Mouse (Mus musculus) right cerebral cortex, postnatal 4 days (tissue): ENCODE measurements around the gene Tenm2.

Experiments used
- DNase-seq: peaks from one replicate; pipeline ENCODE4 v3.0.0-alpha.2; 2022

The Tenm2 gene

DNA sequence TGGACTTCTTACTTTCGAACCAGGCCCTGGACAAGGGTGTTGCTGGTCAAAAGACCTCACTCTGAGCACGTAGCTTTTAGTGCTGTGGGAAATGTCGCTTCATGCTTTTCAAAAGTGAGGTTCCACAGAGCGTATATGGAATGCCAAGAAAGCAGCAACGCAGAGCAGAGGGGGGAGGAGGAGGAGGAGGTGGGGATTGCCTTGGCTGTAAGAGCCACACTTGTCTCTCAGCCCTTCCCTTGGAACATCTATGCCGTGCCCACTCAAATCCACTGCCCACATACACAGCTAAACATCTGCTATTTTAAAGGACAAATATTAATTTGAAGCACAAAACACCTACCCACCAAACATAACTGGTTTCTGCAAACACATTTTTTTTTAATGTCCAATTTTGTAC, 544.9 kb downstream of the Tenm2 start:
- no peak for DNase-seq

DNA sequence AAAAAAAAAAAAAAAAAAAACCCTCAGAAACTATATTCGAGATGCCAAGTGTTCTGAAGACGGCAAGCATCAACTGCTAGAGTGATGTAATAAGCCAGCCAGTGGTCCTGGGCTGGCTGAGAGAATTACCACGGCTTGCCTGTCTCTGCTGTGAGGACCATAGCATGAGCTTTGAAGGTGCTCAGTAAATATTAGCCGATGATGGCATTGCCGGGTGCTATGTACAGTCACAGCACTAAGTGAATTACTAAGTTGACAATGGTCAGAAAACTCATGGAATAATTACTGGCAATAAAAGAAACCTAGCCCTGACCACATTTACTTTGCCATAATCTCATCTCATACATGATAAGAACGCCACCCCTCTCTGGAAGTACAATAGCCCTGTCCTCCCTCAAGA, 549.5 kb downstream of the Tenm2 start:
- no peak for DNase-seq

DNA sequence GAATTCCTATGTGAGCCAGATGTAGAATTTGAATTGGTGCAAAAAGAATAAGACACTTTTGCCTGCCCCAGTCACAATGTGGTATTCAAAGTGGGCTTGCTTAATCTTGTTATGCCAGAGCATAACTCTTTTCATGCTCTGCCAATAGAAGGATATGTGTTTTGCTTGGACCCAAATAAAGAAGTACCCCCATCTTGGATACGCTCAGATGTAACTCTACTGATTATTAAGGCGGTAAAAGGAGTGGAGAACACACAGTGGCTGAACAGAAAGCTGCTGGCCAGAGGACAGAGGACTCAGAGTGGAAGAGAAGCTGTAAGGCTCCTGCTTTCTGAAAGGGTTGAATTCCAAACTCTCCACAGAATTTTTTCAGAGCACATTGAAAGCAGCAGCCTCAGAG, 556.4 kb downstream of the Tenm2 start:
- DNase-seq = no peak

DNA sequence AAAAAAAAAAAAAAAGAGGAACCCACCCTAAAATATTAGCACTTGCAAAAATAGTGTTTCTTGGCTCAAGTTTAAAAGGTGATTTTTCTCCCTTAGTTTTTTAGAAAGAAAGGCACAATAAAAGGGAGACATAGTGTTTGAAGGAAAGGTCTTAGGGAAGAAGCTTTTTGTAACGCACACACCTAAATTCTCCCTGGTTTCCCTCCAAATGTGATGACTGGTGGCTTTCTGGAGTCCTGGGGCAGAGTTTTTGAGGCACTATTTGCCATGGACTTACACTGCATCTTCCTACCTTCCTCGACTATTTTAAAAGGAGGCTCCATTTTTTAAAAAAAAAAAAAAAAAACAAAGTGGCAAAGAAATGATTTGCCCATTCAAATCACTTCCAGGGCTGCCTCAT, 557.2 kb downstream of the Tenm2 start:
- DNase-seq = no peak

DNA sequence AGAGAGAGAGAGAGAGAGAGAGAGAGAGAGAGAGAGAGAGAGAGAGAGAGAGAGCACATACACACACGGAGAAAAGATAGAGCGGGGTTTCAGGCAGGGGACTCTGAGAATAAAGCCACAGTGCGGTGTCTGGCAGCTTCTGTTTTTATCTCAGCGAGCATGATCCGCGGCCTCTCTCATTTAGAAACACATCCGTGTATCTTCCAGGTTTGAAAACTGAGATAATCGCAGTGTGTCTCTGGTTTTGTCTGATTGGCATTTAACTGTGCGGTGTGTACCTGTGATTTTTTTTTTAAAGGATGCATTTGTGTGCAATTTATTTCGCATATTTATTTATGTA, 557.7 kb downstream of the Tenm2 start:
- no peak for DNase-seq

DNA sequence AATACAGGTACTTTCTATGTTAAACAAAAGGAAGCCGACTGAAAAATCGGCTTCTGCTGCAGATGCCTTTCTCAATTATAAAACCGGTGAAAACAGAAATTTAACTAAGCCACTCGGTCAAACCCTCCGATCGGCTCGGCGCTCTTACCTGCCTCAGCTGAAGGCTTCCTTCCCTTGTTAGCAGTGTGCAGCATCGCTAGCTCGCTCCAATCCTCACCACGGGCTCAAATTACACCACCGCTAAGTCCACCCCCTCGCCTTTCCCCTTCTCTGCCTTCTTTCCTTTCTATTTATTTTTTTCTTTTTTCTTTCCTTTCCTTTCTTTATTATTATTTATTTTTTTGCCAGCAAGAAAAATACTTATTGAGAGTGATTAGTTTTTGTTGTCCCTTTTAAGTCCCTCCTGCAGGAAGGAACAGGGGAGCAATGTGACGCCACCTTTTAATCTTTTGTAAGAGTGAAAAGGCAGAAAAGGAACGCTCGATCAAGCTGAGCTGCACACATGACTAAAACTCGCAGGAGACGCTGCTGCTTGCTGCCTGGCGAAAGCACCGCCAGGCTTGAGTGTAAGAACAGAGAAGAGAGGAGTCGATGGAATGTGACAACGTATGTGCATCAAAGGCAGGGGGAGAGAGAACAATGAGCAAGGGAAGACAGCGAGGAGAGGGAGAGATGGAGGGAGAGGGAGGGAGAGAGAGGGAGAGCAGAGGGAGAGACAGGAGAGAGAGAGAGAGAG, 558.3 kb downstream of the Tenm2 start:
- DNase-seq = peak; percentile 47

DNA sequence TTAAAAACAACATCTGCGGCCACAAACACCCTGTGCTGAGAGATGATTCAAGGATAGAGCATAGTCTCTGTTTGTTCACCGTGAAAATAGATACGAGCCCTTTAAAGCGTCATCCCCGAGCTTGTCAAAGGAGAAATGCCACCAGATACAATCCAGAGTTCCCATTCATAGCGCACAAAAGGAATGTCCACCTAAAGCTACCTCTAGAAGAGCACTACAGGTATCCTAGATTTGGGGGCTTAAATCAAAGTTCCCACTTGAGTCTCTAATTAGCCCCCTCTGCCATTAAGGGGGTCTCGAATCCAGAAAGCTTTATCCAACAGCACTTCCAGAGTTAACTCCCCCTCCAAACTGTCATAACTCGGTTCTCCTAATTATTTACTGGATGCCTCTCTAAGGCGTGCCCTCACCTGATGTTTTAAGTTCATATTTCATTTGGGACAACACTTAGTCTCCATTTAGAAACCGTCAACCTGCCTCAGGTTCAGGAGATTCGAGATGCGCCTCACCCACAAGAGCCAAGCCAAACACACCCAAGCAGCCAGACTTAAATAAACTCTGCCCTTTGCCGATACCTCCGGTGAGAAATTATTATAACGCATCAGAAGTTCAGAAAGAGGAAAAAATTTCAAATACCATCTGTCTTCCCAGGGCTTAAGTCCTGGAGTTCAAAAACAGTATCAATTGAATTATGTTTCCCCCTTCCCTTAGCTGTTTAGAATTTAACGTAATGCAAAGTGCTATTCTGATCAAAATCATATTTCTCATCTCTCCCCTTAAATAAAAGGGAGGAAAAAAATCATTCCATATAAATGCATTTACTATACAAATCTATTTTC, 559.1 kb downstream of the Tenm2 start:
- DNase-seq = no peak

DNA sequence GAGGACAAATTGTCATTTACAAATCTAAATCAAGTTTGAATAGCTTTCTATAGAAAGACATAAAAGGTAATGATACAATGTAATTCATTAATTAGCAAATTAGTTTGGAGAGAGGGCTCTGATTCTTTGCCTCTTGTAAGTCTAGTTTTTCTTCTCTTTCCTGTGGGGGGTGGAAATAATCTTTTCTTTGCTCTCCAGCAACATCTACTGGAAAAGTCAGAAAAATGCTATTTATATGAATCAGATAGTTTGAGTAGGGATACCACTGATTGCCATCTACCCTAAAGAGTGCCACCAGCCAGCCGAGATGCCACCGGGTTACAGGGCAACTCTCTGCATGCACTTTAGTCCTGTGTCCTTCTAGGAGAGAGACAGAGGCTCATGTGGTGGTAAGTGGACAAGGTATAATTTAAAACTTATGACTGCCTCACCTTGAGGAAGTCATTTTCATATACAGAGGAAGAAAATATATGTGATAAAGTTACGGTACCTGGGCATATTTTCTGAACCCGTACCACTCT, 560.8 kb downstream of the Tenm2 start:
- DNase-seq = no peak

DNA sequence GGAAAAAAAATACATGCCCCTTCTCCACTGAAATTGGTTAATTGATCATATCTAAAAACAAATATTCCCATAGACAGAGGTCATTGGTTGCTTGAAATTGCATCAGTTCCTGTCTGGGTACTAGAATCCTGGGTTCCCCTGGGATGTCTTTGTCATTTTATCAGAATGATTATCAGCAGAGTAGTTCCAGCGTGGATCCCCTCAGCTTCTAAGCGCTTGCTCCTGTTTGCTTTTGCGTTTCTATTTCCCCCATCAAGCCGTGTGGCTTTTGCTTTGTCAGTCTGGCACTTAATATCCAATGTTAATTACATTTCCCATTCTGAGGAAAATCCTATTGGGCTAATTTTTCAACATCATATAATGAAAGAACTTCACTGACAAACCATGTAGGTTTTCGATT, 561.6 kb downstream of the Tenm2 start:
- no peak for DNase-seq

DNA sequence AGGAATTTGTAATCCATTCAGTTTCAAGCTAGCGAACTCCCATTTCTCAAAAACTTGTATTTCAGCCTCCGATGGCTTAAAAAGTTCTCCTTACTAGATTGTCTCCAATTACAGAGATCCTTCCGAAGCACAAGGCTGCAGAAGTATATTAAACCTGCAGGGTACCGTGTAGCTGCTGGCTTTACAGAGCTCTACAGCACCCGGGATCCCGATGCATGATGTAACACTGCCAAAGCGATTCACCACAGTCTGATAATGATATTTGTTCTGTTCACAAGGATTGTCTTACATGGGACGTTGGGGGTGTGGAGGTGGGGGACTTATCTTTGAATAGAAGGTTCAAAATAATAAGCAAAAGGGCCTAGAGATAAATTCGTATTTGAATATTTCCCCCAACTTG, 564.6 kb downstream of the Tenm2 start:
- DNase-seq = no peak

DNA sequence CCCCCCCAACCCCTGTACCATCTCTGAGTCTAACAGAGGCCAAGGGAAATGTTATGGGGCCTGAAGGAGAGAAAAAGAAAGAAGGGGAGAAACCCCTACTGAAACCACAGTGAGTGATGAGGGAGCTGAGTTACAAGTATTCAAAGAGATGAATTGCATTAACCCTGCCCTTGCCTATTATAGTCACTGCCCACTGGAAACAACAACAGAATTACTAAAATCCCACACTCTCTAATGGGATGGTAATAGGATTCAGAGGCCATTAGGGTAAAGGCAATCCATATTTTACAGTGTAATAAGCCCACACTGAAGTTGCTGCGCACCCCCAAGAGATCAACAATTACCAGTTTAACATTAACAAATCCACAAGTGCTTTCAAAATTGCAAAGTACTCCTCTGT, 571.7 kb downstream of the Tenm2 start:
- DNase-seq = no peak

DNA sequence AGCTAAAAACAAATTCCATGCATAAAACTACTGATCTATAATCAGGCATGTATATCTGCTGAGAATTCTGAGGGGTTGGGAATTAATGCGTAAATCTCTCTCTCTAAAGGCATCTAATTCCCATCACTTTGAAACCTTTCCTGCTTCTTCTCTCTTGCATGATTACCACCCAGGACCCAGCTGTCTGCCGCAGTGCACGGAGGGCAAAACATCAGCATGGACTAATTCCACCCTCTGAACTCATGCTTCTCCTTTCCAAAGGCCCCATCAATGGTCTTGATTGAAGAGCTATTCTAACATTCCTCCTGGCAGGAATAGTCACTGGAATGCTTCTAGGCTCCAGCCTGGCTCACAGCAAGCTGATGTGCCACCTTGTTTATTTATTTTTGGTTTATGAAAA, 572.2 kb downstream of the Tenm2 start:
- no peak for DNase-seq

DNA sequence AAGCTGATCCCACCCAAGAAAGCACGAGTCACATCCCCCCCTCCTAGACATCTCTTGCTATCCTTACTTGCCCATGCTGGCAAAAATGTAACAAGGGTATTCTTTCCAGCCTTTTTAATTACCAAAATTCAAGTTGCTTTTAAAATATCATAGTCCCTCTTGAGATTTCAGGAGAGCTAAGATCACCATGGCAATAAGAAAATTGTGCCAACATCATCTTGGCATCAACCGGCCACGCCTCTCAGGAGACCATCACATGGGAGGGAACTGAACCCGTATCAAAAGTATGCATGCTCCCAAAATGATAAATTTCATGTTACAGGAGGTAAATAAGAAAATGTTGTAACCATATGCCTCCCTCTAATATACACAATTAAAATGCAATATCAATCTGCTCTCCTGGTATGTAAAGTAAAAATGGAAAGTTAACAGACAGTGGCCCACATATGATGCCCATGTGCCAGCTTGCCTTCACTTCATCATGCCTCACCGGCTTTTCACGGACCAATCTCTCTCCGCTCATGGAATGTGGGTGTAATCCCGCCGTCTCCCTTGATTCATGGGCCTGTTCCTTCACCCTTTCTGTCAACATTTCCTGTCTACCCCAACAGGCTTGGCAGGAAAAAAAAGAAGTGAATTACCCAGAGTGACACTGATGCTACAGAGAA, 582.0 kb downstream of the Tenm2 start:
- no peak for DNase-seq

DNA sequence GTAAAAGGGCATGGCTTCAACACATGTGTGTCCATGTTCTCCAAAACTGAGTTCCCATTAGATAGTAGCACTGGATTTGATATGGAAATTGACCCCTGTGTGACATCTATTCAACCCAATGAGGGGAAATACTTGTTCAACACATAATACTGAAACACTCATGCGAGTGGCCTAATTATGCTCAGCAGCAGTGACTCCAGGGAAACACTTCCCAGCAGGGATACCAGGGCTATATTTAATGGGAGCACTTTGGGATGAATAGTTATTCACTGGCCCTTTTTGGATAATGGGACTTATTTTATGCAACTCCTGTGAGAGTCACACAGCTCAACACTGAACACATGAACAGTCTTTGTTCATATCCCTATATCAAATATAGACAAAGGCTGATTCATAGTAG, 588.6 kb downstream of the Tenm2 start:
- DNase-seq = no peak

DNA sequence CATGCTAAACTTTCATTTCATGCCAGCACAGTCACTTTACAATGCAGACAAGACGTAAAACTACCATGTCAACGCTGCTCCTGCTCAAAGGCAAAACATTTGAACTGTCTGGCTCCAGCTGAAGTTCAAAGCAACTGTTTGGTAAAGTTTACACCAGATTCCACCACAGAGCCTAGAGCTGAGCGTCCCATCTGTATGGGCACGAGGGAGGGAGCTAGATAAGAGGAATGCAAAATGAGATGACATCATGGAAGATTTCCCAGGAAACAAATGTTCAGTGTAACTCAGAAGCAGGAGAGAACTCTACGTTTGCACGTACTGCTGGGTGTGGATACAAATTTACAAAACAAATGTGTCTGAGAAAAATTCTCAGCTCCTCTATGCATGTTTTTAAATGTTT, 600.7 kb downstream of the Tenm2 start:
- DNase-seq = no peak

DNA sequence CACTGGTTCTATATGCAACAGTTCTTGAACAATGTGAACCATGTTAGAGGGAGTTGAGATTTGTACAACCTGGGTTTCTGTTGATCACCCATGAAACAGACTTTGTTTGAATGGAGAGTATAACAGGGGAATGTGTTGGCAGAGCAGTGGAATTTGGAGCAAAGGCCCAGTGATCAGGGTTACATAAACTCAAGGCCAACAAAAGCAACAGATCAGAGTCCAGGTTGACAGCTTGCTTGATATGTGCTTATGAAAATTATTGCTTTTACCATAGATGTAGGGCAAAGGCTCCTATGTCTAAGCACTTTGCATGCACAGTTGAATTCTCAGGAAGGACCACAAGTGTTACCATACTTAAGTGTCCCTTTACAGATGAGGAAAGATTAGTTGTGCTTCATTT, 603.6 kb downstream of the Tenm2 start:
- no peak for DNase-seq

DNA sequence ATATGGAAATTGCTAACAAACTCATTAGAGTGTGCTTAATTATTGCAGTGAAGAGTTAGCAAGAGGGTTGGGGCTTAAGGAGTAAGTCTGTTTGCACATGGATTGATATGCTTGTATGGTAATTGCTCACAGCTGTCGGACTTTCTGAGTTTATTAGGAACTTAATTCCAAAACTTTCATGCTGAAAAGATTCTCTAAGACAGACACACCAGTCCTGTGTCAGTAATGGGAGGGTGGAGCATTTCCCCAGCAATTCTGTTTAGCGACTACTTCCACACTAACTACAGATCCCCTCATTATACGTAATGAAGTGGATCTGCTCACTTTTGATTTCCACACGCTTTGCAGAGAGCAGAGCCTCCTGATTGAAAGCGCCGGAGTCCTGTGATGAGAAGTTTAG, 622.0 kb downstream of the Tenm2 start:
- DNase-seq = no peak

DNA sequence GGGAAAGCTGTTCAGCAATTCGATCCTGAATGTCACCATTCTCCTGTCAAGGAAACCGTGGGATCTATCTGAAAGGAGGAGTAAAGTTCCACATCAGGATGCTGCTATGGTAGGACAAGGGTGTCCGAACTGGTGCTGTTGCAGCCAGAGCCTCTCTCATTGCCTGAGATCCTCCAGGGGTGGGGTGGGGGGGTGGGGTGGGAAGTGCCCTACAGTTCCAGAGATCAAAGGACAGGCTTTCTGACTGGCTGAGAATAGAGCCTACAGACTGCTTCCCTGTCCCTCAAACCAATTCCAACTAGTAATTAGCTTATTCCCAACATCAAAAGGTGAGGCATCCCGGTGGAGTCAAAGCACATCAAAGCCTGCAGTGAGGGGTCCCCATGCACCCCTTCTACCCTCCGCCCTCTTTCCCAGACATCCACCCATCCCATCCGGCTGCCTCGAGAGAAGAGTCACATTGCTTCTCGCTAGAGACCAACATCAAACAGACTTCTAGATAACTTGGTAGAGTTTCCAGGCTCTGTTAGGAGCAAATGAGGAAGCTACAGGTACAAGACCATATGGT, 630.9 kb downstream of the Tenm2 start:
- DNase-seq = no peak

DNA sequence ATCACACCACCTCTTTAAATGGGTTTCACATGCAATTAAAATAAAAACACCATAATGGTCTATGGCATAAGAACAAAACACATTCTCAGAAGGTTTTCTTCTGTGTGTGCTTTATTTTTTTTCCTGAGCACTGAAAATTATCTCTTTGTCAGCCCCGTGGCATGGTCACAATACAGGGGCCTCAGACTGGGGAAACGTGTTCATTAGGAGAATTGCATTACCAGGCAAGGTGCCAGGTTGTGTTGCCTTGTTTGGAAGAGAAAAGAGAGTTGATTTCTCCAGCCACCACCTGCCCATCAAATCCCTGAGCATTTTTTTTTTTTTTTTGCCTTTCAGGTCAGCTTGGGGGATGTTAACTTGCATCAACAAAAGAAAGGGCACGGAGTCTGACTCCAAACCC, 631.5 kb downstream of the Tenm2 start:
- peak; percentile 7 for DNase-seq

DNA sequence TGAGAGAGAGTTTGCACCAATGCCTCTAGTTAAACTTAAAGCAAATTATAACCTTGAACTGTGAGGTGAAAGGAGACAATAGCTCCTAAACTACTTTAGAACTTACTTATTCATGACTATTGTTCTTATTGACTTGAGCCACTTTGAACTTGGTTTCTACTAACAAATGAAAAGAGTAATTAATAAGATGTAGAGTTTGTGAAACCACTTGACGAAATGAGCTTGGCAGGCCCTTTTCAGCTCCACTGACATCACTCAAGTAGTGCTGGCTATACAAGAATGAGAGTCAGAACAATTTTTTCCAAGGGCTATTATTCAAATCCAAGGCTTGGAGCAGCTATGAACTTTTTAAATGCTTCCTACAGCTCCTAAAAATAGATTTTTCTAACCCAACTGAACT, 643.3 kb downstream of the Tenm2 start:
- no peak for DNase-seq

DNA sequence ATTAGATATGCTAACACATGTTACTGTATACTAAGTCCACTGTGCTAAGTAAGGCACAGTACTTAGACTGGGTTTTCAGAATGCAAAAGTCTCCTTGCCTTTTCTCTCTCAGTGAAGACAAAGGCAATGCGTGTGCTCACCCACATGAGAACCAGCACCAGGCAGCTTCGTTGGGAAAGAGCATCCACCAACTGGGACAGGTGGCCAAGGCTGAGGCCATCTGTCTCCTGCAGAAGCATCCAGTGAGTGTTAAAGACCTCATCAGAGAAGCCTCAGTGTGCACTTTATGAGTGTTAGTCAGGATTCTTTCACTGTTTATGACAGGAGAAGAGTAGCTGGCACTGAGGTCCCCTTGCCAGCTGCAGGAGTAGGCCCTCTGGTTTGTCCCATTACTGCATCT, 669.6 kb downstream of the Tenm2 start:
- DNase-seq = no peak

DNA sequence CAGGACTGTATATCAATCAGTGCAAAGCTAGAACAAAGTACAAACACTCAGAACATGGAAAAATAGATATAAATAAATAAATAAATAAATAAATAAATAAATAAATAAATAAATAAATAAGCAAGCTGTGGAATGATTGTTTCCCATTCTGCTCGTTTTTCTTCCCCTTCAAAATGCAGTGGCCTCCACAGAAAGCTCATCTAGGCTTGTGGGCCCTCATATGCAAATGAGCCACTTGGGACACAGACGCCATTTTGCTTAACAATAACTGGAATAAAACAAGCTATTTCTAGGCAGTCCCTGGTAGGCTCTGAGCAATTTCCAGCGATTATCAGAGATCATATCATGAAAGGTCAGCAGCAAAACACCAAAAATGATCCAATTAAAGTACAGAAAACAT, 672.9 kb downstream of the Tenm2 start:
- no peak for DNase-seq

DNA sequence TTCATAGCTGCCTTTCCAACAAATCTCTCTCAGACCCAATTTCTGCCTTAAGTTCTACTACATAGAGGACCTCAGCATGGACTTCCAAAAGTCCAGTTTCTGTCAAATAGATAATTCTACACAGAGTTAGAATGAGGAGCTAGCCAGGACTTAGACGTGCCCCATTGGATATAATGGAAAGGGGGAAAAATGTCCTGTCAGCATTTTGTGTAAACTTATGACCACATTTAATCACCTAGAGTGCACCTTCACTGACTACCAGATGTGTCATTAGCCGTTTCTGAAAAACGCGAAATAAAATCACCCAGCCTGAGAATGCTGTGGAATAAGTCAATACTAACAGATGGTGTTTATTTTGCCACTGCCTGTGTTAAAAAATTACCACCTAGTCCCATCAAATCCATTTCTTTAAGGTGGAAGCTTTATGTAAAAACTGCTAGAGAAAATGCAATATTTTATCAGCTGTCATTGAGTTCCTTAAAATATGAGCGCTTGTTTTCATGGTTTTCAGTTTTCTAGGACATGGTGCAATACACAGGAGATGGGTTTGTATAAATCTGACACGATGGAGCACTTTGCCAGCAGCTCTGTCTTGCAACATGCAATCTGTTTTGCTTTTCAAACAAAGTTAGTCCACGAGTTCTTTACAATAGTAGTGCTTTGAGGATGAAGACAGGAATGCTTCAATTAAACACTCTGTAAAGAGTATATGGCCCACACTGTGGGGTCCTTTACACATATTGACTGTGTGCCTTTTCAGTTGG, 674.8 kb downstream of the Tenm2 start:
- no peak for DNase-seq
